Mouse (Mus musculus): Measurements from ENCODE around the gene Baz1b. TPM values are rescaled to one million over a fixed set of nuclear protein-coding genes. Genes with fewer than 3 reads are reported as not detected.
A peak's percentile ranks its signal among the peaks of the same experiment; 100 is the strongest.

Baz1b gene
- polyA plus RNA-seq, 1 experiment from 2014 or later = 68.1 TPM

DNA sequence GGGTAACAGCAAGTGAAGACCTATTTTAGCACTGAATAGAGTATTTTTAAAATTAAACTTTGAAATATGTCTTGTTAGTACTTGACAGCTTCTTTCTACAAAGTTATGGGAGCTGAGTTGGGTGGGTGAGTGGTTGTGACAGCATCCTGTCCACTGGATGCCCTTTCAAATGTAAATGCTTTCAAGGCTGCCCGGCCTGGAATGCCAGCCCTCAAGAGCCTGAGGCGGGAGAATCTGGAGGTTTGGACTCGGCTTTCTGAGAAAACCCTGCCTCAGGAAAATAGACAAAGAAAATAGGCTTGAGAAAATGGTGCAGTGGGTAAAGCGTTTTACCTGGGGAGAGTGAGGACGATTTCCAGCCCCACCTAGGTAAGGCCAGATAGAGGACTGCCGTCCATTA, 5.3 kb upstream of the Baz1b start:
- H3K27me3 ChIP-seq = no peaks in the 10 kb centered on the region; the same call in 1 of the 2 replicates
- ATAC-seq (ENCODE audit: low FRiP score, low read depth) = no peak
- peaks cover 6% of the 10 kb centered on the region; the same call in 1 of the 2 replicates for H3K9me3 ChIP-seq
- no peak overlapping the region for H3K4me2 ChIP-seq (replicated peaks)
- WGBS = 78% methylated on average over 6 of the region's 6 CpGs
- H3K4me1 ChIP-seq = 0 out of 2 replicates have a peak, but pooled peaks cover 2% of the 10 kb centered on the region
- H3K4me3 ChIP-seq = no peak overlapping the region
- H3K9ac ChIP-seq (replicated peaks) = no peak overlapping the region
- peaks cover 63% of the 10 kb centered on the region for H3K36me3 ChIP-seq
- H3K27ac ChIP-seq (replicated peaks) = no peak overlapping the region

DNA sequence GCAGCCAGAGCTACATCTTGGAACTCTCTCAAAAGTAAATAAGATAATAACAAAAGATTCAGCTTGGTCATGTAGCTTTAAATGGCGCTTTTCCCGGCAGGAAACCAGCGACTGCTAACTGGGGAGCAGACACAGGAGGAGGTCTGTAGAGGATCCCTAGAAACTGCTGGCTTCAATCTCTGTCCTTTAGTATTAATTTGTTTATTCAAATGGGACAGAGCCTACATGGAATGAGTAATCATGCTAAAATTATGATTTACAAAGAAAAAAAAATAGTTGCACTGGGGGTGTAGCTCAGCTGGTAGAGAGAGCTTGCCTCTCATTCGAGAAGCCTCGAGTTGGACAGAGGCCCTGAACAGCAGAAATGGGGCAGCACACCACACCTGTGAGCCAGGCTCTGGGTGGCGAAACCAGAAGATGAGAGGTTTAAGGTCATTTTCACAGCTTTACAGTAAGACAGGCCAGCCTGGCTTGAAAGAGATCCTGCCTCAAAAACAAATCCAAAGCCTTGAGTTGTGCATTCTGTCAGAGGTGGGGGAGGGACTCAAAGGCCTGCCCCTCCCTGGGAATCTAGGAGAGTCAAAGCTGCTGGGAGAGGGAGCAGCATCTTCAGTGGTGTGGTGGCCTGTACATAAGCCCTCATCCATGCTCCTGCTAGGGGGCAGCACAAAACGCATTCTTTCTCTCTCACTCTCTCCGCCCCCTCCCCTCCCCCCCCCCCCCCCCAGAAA, 3.8 kb upstream of the Baz1b start:
- Histone ChIP-seq H3K27me3 (no peaks in the 10 kb centered on the region; the same call in 1 of the 2 replicates), H3K9ac (replicated peaks) (no peak overlapping the region), H3K9me3 (peaks cover 6% of the 10 kb centered on the region; the same call in 1 of the 2 replicates), H3K4me1 (0 out of 2 replicates have a peak, but pooled peaks cover 2% of the 10 kb centered on the region), H3K27ac (replicated peaks) (no peak overlapping the region), H3K36me3 (peaks cover 48% of the 10 kb centered on the region), H3K4me2 (replicated peaks) (no peak overlapping the region), H3K4me3 (no peak overlapping the region)
- 60% methylated on average over 8 of the region's 8 CpGs for WGBS
- ATAC-seq (ENCODE audit: low FRiP score, low read depth) = no peak

DNA sequence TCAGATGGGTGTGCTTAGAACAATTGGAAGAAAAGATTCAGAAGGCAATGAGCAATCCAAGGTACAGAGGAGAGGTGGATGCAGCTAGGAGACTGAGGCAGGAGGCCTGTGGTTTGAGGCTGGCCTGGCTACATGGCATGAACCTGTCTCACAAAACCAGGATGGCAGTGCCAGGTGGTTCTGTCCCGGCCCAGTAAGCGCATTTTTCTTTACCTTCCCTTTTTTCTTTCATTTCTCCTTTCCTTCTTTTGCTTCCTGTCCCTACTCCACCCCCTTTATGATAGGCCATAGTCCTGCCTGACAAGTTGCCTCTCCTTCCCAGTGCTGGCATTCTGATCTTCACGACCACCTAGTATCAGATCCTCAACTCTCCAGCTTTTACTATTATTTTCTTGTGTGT, 2.0 kb upstream of the Baz1b start:
- ATAC-seq (ENCODE audit: low FRiP score, low read depth) = no peak
- Histone ChIP-seq H3K9ac (replicated peaks) (no peak overlapping the region), H3K4me2 (replicated peaks) (no peak overlapping the region), H3K36me3 (peaks cover 33% of the 10 kb centered on the region), H3K27me3 (no peaks in the 10 kb centered on the region; the same call in 1 of the 2 replicates), H3K4me3 (no peak overlapping the region), H3K4me1 (peaks cover 19% of the 10 kb centered on the region), H3K27ac (replicated peaks) (no peak overlapping the region), H3K9me3 (peaks cover 6% of the 10 kb centered on the region; the same call in 1 of the 2 replicates)
- WGBS = 98% methylated on average over 3 of the region's 3 CpGs

DNA sequence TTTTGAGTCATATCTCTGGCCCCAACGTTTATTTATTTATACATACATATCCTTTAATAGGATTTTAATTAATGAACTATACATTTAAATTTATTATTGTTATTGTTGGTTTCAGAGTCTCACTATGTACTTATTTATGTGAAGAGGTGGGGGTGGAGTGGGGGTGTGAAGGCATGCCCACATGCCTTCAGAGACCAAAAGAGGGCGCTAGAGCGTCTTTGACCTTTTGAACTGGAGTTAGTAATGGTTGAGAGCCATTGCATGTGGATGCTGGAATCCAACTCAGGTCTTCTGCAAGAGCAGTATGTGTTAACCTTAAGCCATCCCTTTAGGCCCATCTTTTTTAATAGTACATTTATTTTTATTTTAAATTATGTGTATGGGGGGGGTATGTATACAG, 1.5 kb upstream of the Baz1b start:
- H3K4me1 ChIP-seq = peaks cover 24% of the 10 kb centered on the region
- no peak overlapping the region for H3K9ac ChIP-seq (replicated peaks)
- no peak for ATAC-seq (ENCODE audit: low FRiP score, low read depth)
- peaks cover 6% of the 10 kb centered on the region; the same call in 1 of the 2 replicates for H3K9me3 ChIP-seq
- H3K36me3 ChIP-seq = peaks cover 27% of the 10 kb centered on the region
- H3K4me2 ChIP-seq (replicated peaks) = no peak overlapping the region
- no peaks in the 10 kb centered on the region; the same call in 1 of the 2 replicates for H3K27me3 ChIP-seq
- H3K4me3 ChIP-seq = no peak overlapping the region
- WGBS = 27% methylated on average over 3 of the region's 3 CpGs
- no peak overlapping the region for H3K27ac ChIP-seq (replicated peaks)

DNA sequence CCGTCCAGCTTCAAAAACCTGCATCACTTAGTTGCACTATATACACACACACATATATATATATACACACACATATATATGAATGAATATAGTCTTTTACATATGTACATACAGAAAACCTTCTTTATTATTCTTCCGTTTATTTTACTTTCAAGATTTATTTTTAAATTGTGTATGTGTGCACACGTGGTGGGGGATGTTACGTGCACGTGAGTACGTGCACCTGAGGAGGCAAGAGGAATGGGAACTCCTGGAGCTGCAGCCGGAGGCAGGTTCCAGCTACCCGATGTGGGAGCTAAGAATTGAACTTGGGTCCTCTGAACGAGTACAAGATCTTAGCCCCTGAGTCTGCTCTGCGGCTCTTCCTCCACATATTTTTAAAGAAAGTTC, 838 bp upstream of the Baz1b start:
- H3K4me2 ChIP-seq (replicated peaks) = peak overlapping the region; percentile 86
- H3K9me3 ChIP-seq = peaks cover 6% of the 10 kb centered on the region; the same call in 1 of the 2 replicates
- ATAC-seq (ENCODE audit: low FRiP score, low read depth) = no peak
- peak overlapping the region; percentile 99 for H3K9ac ChIP-seq (replicated peaks)
- WGBS = 21% methylated on average over 10 of the region's 10 CpGs
- H3K27ac ChIP-seq (replicated peaks) = peak overlapping the region; percentile 98
- peak overlapping the region; percentile 99 for H3K4me3 ChIP-seq
- H3K4me1 ChIP-seq = peaks cover 25% of the 10 kb centered on the region
- H3K36me3 ChIP-seq = peaks cover 21% of the 10 kb centered on the region
- no peaks in the 10 kb centered on the region for H3K27me3 ChIP-seq

DNA sequence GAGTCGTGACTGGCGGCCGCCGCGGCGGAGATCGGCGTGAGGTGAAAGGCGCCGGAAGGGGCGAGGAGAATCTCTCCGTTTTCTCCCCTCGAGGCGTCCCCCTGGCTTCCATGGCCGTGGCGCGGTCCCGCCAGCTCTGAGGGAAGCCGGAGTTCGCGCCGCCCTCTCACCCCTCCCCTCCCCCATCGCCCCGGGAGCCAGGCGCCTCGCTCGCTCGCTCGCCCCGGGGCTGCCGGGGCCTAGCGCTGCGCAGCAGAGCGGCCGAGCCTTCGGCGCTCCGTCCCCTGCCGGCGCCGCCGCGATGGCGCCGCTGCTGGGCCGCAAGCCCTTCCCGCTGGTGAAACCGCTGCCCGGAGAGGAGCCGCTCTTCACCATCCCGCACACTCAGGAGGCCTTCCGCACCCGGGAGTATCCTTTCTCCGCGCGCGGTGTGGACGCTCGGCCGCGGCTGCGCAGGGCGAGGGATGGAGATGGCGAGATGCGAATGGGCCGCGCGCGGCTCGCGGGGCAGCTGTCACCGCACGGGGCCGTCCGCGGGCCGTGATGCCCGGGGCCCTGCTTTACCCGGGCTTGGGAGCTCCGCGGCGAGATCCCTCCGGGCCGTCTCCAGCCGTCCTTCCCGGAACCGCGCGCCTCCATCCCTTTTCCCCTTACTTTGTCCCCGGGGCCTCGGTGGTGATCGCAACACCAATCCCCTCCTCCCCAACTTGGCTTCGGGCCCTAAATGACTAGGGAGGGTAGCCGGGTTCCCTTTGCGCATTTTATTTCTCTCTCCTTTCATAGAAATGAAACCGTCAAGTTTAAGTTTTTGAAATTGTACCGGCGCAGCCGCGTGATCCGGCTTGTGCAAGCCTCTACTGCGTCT, 517 bp downstream of the Baz1b start:
- H3K36me3 ChIP-seq = peaks cover 7% of the 10 kb centered on the region; the same call in 1 of the 2 replicates
- ATAC-seq (ENCODE audit: low FRiP score, low read depth) = peak; percentile 75
- peak overlapping the region; percentile 98 for H3K27ac ChIP-seq (replicated peaks)
- peaks cover 30% of the 10 kb centered on the region for H3K4me1 ChIP-seq
- H3K27me3 ChIP-seq = no peaks in the 10 kb centered on the region
- H3K9me3 ChIP-seq = peaks cover 6% of the 10 kb centered on the region; the same call in 1 of the 2 replicates
- peak overlapping the region; percentile 99 for H3K4me3 ChIP-seq
- peak overlapping the region; percentile 86 for H3K4me2 ChIP-seq (replicated peaks)
- under 1% methylated on average over 100 of the region's 102 CpGs for WGBS
- peak overlapping the region; percentile 99 for H3K9ac ChIP-seq (replicated peaks)

DNA sequence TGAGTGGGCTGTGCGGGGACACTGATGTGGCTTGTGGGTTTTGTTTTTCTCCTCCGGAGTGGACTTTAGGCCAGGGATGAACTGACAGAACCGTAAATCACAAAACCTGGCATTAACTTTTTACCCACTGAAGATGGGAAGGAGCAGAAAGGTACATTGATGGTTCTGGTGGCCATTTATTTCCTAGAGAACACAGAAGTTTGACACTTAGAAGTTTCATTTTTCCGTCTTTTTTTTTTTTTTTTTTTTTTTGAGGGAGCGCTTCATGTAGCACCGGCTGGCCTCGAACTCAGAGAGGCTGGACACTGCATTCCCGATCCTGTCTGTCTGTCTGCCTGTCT, 1.1 kb downstream of the Baz1b start:
- Histone ChIP-seq H3K4me3 (peak overlapping the region; percentile 99), H3K9me3 (peaks cover 6% of the 10 kb centered on the region; the same call in 1 of the 2 replicates), H3K36me3 (peaks cover 5% of the 10 kb centered on the region; the same call in 1 of the 2 replicates), H3K4me2 (replicated peaks) (peak overlapping the region; percentile 86), H3K27me3 (no peaks in the 10 kb centered on the region), H3K27ac (replicated peaks) (peak overlapping the region; percentile 98), H3K9ac (replicated peaks) (peak overlapping the region; percentile 99), H3K4me1 (peaks cover 35% of the 10 kb centered on the region)
- 4% methylated on average over 8 of the region's 8 CpGs for WGBS
- ATAC-seq (ENCODE audit: low FRiP score, low read depth) = no peak

DNA sequence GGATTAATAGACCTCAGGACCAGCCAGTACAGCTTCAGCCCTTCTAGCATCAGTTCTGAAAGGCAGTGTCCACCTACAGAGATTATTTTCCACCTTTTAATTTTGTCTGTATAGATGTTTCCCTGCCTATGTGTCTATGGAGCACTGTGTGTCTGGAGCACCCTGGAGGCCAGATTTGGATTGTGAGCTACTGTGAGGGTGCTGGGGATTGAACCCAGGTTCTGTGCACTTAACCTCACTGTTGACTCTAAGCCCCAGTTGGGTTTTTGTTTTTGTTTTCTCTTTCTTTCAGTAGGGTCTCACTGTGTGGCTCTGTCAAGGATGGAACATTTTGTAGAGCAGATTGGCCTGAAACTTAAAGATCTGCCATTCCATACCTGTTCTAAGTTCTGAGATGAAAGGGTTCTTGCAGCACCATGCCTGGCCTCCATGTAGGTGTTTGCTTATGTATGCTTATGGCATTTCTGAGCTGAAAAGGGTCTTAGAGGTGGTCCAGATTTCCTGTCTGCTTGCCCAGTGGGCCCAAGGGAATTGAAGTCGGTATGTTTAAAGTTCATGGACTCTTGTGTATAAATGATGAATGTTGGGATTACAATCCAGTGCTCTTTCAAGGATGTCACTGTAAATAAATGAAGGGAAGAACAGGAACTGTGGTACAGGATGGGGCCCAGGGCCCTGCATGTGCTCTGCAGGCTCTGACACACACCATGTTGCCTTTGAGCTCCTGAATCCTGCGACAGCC, 2.4 kb downstream of the Baz1b start:
- Histone ChIP-seq H3K9me3 (peaks cover 6% of the 10 kb centered on the region; the same call in 1 of the 2 replicates), H3K27me3 (no peaks in the 10 kb centered on the region), H3K9ac (replicated peaks) (peak overlapping the region; percentile 99), H3K36me3 (peaks cover 16% of the 10 kb centered on the region), H3K27ac (replicated peaks) (no peak overlapping the region), H3K4me3 (peak overlapping the region; percentile 99), H3K4me2 (replicated peaks) (peak overlapping the region; percentile 86), H3K4me1 (peaks cover 39% of the 10 kb centered on the region)
- 77% methylated on average over 2 of the region's 2 CpGs for WGBS
- ATAC-seq (ENCODE audit: low FRiP score, low read depth) = no peak

DNA sequence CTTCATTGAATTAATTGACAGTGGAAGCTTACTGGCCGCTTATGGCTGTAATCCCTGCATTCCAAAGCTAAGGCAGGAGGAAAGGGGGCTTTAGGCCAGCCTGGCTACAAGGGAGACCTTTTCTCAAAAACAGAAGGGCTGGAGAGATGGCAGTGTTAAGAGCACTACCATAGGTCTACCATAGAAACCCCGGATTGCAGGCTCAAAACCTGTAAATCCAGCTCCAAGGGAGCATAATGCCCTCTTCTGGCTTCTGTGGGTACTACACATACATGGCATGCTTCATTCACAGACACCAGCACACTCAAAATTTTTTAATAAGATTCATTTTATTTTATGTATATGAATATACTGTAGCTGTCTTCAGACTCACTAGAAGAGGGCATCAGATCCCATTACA, 4.6 kb downstream of the Baz1b start:
- Histone ChIP-seq H3K9ac (replicated peaks) (no peak overlapping the region), H3K4me2 (replicated peaks) (no peak overlapping the region), H3K4me3 (no peak overlapping the region), H3K36me3 (peaks cover 27% of the 10 kb centered on the region), H3K4me1 (peaks cover 37% of the 10 kb centered on the region), H3K9me3 (no peaks in the 10 kb centered on the region), H3K27ac (replicated peaks) (no peak overlapping the region), H3K27me3 (no peaks in the 10 kb centered on the region)
- ATAC-seq (ENCODE audit: low FRiP score, low read depth) = no peak
- WGBS = 19% methylated on average over 2 of the region's 2 CpGs

DNA sequence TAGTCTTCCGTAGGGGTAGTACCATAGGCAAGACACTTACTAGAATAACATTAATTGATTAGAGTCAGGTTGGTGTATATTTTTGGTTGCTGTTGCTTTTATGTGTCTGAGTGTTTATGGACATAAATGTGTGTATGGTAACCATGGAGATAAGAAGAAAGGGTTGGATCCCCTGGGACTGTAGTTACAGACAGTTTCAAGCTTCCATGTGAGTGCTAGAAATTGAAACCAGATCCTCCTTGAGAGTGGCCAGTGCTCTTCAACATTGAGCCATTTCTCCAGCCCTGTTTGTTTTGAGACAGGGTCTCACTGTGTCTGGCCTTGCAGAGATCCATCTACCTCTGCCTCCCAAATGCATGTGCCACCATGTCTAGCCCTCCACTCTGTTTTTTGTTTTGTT, 5.4 kb downstream of the Baz1b start:
- ATAC-seq (ENCODE audit: low FRiP score, low read depth) = no peak
- no peak overlapping the region for H3K27ac ChIP-seq (replicated peaks)
- no peak overlapping the region for H3K4me3 ChIP-seq
- 100% methylated on average over 1 of the region's 1 CpGs for whole genome bisulfite sequencing
- no peak overlapping the region for H3K4me2 ChIP-seq (replicated peaks)
- peaks cover 37% of the 10 kb centered on the region for H3K4me1 ChIP-seq
- peaks cover 33% of the 10 kb centered on the region for H3K36me3 ChIP-seq
- H3K9ac ChIP-seq (replicated peaks) = no peak overlapping the region; the same call in 1 of the 2 replicates
- H3K9me3 ChIP-seq = no peaks in the 10 kb centered on the region
- no peaks in the 10 kb centered on the region for H3K27me3 ChIP-seq

DNA sequence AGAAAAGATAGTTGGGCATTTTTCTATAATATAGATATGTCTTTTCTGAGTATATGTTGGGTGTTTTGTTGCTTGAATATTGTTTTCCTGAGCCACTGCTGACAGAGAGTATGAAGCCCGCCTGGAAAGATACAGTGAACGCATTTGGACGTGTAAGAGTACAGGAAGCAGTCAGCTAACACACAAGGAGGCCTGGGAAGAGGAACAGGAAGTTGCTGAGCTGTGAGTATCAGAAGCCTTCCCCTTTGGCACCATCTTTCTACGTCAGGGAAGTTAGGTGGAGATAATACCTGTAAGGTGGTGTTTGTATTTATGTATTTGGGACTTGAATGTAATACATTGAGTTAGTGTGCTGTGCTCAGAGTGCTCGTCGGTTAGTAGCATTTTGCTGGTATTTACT, 9.3 kb downstream of the Baz1b start:
- no peaks in the 10 kb centered on the region for H3K27me3 ChIP-seq
- peaks cover 13% of the 10 kb centered on the region for H3K4me1 ChIP-seq
- no peak overlapping the region for H3K4me2 ChIP-seq (replicated peaks)
- WGBS = 89% methylated on average over 6 of the region's 6 CpGs
- H3K4me3 ChIP-seq = no peak overlapping the region
- ATAC-seq (ENCODE audit: low FRiP score, low read depth) = no peak
- H3K27ac ChIP-seq (replicated peaks) = no peak overlapping the region
- H3K9me3 ChIP-seq = no peaks in the 10 kb centered on the region
- H3K9ac ChIP-seq (replicated peaks) = no peak overlapping the region
- peaks cover 67% of the 10 kb centered on the region for H3K36me3 ChIP-seq

Data from midbrain, embryonic 12.5 days (tissue).